Mouse (Mus musculus) macrophage (primary cell): Measurements from ENCODE around the gene Clasp2. TPM values are rescaled to one million over a fixed set of nuclear protein-coding genes. Genes with fewer than 3 reads are reported as not detected.
A peak's percentile ranks its signal among the peaks of the same experiment; 100 is the strongest.
"Not testable (repeated sequence)": the region's sequence is repeated elsewhere in the genome, so short reads cannot be mapped to it uniquely, and the experiment has no call there.

Experiments used
- H3K27ac ChIP-seq: fragments of 350-480 bp; formaldehyde crosslinking; 2 replicates; pipeline ENCODE4 v1.9.0; 2021
- H3K36me3 ChIP-seq: fragments of 350-480 bp; formaldehyde crosslinking; 2 replicates; pipeline ENCODE4 v1.9.0; 2021; ENCODE audit errors: inconsistent target
- H3K4me3 ChIP-seq: fragments of 350-480 bp; formaldehyde crosslinking; 2 replicates; pipeline ENCODE4 v1.9.0; 2021; ENCODE audit errors: inconsistent target
- H3K79me2 ChIP-seq: fragments of 350-480 bp; formaldehyde crosslinking; 2 replicates; pipeline ENCODE4 v1.9.0; 2021; ENCODE audit errors: inconsistent target
- WGBS: methylation state at CpG from one replicate; pipeline ENCODE4 v1.1.7; 2026; ENCODE audit warnings: inconsistent platforms; ENCODE audit not compliant: missing documents; 5-methylcytosine and 5-hydroxymethylcytosine counted together
- polyA plus RNA-seq: library from polyadenylated mRNA; stranded (reverse); fragments of 250-400 nt; gene quantifications from 3 replicates; pipeline ENCODE4 v1.2.4, GENCODE M21; 2018; ENCODE audit warnings: inconsistent platforms

The Clasp2 gene
- polyA plus RNA-seq, 1 experiment from 2014 or later, result 18.4 TPM

DNA sequence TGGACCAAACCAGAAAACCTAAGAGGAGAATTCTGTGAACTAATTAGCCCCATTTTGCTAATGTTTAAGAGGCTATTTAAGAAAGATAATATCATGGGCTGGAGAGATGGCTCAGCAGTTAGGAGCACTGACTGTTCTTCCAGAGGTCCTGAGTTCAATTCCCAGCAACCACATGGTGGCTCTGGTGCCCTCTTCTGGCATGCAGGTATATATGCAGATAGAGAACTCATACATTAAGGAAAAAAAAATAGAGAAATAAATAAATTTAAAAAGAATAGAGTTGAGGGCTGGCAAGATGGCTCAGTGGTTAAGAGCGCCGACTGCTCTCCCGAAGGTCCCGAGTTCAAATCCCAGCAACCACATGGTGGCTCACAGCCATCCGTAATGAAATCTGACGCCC, 163.0 kb downstream of the Clasp2 start:
- not testable (repeated sequence) for H3K4me3 ChIP-seq, H3K79me2 ChIP-seq, H3K27ac ChIP-seq
- 89% methylated on average over 4 of the region's 6 CpGs for WGBS
- peaks cover 79% of the 10 kb centered on the region for H3K36me3 ChIP-seq

GRCm38 (mm10) chr9:113915789-113916188, 174.5 kb downstream of the Clasp2 start:
- H3K27ac ChIP-seq, result no peak overlapping the region
- H3K4me3 ChIP-seq, result no peak overlapping the region
- no peaks in the 10 kb centered on the region for H3K79me2 ChIP-seq
- WGBS, result 98% methylated on average over 5 of the region's 5 CpGs
- peaks cover 38% of the 10 kb centered on the region for H3K36me3 ChIP-seq

DNA sequence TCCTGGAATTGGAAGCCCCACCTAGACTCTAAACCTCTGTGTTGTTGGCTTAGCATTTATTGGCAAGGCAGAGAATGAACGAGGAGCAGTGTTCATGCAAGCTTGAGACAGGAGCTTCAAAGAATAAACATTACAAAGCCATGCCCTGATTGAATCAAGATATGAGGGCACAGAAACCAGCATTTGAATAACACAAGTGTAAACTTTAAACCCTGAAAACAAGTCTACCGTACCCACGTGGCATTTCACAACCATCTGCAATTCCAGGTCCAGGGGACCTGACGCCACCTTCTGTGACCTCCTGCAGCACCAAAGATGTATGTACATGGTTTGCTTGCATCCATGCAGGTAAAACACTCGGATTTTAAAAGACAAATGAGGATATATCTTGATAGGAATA, 181.4 kb downstream of the Clasp2 start:
- Histone ChIP-seq H3K36me3 (peaks cover 27% of the 10 kb centered on the region; the same call in 1 of the 2 replicates), H3K27ac (no peak overlapping the region), H3K4me3 (no peak overlapping the region), H3K79me2 (no peaks in the 10 kb centered on the region)
- WGBS, result 97% methylated on average over 5 of the region's 5 CpGs

GRCm38 (mm10) chr9:113924883-113925282, 183.6 kb downstream of the Clasp2 start:
- H3K27ac ChIP-seq, result no peak overlapping the region
- 88% methylated on average over 5 of the region's 5 CpGs for WGBS
- no peak overlapping the region for H3K4me3 ChIP-seq
- H3K36me3 ChIP-seq, result 0 out of 2 replicates have a peak, but pooled peaks cover 16% of the 10 kb centered on the region
- no peaks in the 10 kb centered on the region for H3K79me2 ChIP-seq

GRCm38 (mm10) chr9:113928591-113928990, 187.3 kb downstream of the Clasp2 start:
- 0% methylated on average over 4 of the region's 4 CpGs for WGBS
- H3K79me2 ChIP-seq, result peaks cover 19% of the 10 kb centered on the region
- H3K4me3 ChIP-seq, result no peak overlapping the region
- peak overlapping the region; percentile 63 for H3K27ac ChIP-seq
- 0 out of 2 replicates have a peak, but pooled peaks cover 4% of the 10 kb centered on the region for H3K36me3 ChIP-seq

DNA sequence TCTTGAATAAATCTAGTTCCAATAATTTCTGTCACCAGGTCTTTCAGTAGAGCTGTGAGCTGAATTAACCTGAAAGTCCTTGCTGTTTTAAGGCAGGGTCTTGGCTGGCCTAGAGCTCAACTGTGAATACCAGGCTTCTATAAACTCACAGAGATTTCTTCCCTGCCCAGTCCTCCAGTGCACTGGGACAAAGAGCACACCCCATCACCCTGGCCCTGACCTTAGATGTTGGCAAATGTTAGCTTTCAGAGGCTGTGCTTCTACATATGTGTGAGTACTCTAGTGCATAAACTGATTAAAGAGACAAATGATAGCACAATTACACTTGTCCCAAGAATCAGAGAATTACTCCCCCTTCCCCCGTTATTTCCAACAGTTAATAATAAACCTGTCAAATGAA, 188.4 kb downstream of the Clasp2 start:
- no peaks in the 10 kb centered on the region for H3K36me3 ChIP-seq
- H3K27ac ChIP-seq, result peak overlapping the region; percentile 74; the same call in 1 of the 2 replicates
- 100% methylated on average over 1 of the region's 1 CpGs for WGBS
- peaks cover 29% of the 10 kb centered on the region for H3K79me2 ChIP-seq
- peak overlapping the region; percentile 36; the same call in 1 of the 2 replicates for H3K4me3 ChIP-seq

- no peaks in the 10 kb centered on the region for H3K36me3 ChIP-seq
- under 1% methylated on average over 41 of the region's 86 CpGs for WGBS
- H3K27ac ChIP-seq, result peak within 1 kb of the TSS; percentile 74
- H3K79me2 ChIP-seq, result peaks cover 40% of the 10 kb centered on the region
- H3K4me3 ChIP-seq, result peak within 1 kb of the TSS; percentile 50
These were observed 189.5 kb downstream of the Clasp2 start, which contains the start of gene Ubp1 for GRCm38 (mm10) chr9:113930534-113931374. Gene Ubp1 (plus strand): TSS chr9:113930934.

GRCm38 (mm10) chr9:113931375-113932099, 190.3 kb downstream of the Clasp2 start:
- peak overlapping the region; percentile 42 for H3K27ac ChIP-seq
- no peaks in the 10 kb centered on the region for H3K36me3 ChIP-seq
- H3K79me2 ChIP-seq, result peaks cover 48% of the 10 kb centered on the region
- peak overlapping the region; percentile 50 for H3K4me3 ChIP-seq
- under 1% methylated on average over 79 of the region's 91 CpGs for WGBS

GRCm38 (mm10) chr9:113932100-113932470, 190.8 kb downstream of the Clasp2 start:
- Histone ChIP-seq H3K36me3 (no peaks in the 10 kb centered on the region), H3K27ac (peak overlapping the region; percentile 42), H3K4me3 (peak overlapping the region; percentile 50), H3K79me2 (peaks cover 54% of the 10 kb centered on the region)
- 4% methylated on average over 7 of the region's 8 CpGs for WGBS

DNA sequence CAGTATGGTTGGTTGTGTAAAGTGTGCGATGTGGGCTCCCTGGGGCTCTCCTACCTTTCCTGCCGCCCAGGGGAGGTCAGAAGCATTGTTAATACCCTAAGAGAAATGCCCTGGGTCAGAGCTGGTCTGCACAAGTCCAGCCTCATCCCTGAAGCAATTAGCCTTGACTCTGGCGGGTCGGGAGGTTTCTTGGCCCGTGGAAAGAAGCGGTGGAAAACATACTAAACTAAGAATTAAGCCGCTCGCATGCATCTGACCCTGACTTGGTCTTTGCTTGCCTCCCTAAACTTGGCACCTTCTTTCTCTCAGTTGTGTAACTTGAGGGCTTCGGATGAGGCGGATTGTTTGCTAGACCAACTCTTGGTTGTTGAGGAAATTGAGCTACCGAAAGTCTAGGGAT, 191.2 kb downstream of the Clasp2 start:
- Histone ChIP-seq H3K27ac (peak overlapping the region; percentile 42; the same call in 1 of the 2 replicates), H3K79me2 (peaks cover 58% of the 10 kb centered on the region), H3K36me3 (no peaks in the 10 kb centered on the region), H3K4me3 (peak overlapping the region; percentile 50)
- 44% methylated on average over 11 of the region's 11 CpGs for WGBS

DNA sequence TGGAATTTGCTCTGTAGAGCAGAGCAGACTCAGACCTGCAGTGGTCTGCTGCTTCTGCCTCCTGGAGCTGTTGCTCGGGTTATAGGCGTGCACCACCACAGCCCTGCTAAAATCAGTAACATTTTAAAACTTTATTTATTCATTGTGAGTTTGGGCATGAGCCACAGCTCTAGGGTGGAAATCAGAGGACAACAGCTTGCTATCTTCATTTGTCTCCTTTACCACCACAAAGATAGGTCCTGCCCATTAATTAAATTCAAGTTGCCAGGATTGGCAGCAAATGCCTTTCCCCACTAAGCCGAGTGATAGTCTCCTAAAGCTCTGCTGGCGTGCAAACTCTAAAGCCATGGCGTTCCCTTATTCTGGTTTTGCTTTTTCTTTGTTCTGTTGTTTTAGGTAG, 194.4 kb downstream of the Clasp2 start:
- Histone ChIP-seq H3K4me3 (no peak overlapping the region), H3K27ac (no peak overlapping the region), H3K36me3 (no peaks in the 10 kb centered on the region), H3K79me2 (peaks cover 89% of the 10 kb centered on the region)
- WGBS, result 89% methylated on average over 5 of the region's 5 CpGs

DNA sequence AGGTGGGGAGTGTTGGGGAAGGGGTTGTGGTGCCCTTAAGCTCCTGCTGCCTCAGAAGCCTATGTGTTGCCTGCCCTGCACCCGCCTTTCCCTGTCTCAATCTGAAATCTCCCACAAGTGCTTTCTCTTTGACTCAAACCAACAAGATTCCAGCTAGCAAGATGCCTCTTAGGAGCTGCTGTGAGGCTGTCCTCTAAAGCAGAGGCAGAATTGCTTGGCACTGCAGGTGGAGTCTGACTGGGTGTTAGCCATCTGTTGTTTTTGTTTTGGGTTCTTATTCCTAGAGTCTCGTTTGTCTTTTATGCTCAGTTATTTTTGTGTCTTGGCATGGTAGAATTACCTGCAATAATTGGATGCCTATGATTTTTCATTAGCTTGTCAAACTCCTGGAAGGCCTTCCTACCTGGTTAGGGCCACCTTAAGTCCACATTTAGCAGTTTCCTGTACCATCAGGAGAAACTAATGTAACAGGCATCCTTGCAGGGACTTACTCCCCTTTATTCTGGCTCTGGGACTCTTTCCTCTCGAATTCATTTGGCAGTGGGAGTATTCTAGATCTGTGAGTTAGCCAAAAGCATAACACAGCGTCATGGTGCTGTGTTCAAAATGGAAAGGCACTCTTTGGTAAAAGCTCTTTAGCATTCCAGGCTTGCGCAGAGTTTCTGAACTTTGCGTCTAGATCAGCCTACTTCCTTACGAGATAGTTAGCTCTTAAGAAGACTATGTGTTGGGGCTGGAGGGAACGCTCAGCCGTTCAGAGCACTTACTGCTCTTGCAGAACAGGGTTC, 198.0 kb downstream of the Clasp2 start:
- Histone ChIP-seq H3K4me3 (no peak overlapping the region), H3K36me3 (no peaks in the 10 kb centered on the region), H3K79me2 (peaks cover 100% of the 10 kb centered on the region), H3K27ac (no peak overlapping the region)
- WGBS, result 93% methylated on average over 9 of the region's 9 CpGs

DNA sequence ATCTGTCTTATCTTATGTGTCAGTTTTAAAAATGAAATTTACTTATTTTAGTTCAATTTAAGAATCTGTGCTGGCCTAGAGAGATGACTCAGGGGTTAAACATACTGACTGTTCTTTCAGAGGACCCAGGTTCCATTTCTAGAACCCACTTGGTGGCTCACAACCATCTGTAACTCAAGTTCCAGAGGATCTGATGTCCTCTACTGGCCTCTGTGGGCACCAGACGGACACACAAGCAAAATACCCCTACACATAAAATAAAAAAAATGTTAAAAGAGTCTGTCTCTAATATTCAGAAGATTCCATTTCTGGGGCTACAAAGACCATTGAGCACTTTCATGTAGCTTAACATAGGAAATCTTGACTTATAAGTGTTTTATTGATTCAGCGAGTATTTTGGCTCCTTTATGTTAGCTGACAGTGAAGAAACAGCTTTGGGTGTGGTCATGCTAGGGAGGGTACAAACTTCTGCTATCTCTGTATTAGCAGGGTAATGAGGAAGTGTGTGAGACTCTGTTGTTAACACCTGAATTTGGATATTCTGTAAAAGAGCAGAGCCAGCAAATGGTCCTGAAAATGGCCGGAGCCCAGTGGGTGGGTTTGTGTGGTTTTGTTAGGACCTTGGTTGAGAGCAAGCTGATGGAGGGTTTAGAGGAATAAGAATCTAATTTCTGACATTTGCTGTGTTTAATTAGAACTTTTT, 200.0 kb downstream of the Clasp2 start:
- peaks cover 17% of the 10 kb centered on the region for H3K36me3 ChIP-seq
- 81% methylated on average over 3 of the region's 3 CpGs for WGBS
- no peak overlapping the region for H3K4me3 ChIP-seq
- H3K79me2 ChIP-seq, result peaks cover 100% of the 10 kb centered on the region
- H3K27ac ChIP-seq, result no peak overlapping the region

GRCm38 (mm10) chr9:113943372-113943771, 202.1 kb downstream of the Clasp2 start:
- H3K36me3 ChIP-seq, result peaks cover 28% of the 10 kb centered on the region
- WGBS, result 93% methylated on average over 1 of the region's 1 CpGs
- H3K27ac ChIP-seq, result no peak overlapping the region
- peaks cover 96% of the 10 kb centered on the region for H3K79me2 ChIP-seq
- no peak overlapping the region for H3K4me3 ChIP-seq
